Mouse (Mus musculus): Measurements from ENCODE around the gene Plin2.
"Not testable (repeated sequence)": the region's sequence is repeated elsewhere in the genome, so short reads cannot be mapped to it uniquely, and the experiment has no call there.

The Plin2 gene

DNA sequence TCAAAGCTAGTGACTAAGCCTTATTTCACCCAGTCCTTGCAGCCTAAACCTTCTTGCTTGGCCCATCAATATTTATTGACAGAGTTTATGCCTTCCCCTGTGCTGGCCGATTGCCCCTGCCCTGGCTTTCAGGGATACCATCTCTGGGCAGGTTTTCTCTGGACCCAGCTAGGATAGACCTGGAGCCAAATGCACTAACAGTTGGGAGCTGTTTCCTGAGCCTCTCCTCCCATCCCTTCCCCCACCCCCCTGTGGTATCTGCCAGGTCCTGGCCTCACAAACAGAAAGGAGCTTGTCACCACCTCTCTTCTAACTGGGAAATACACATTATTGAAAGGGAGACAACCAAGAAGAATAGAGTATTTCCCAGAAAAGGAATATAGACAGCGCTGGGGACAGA is 12.0 kb upstream of the Plin2 start:
- DNase-seq = no peak

DNA sequence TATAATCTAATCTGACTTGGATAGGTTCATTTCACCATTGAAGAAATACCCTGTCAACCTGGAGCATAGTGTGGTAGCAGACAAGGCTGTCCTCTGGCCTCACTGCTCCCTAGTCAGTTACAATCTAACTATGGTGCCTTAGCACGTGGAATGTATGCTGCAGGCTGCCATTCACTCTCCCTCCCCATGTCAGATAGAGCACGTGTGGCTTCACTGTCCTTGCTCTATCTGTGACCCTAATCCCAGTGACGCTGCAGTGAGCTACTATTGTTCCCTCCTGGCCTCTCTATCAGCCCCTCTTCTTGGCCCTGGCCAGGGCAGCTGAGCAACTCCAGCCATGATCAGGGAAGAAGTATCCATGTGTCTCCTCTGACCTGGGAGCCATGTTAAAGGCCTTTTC is 11.6 kb upstream of the Plin2 start:
- no peak for DNase-seq

DNA sequence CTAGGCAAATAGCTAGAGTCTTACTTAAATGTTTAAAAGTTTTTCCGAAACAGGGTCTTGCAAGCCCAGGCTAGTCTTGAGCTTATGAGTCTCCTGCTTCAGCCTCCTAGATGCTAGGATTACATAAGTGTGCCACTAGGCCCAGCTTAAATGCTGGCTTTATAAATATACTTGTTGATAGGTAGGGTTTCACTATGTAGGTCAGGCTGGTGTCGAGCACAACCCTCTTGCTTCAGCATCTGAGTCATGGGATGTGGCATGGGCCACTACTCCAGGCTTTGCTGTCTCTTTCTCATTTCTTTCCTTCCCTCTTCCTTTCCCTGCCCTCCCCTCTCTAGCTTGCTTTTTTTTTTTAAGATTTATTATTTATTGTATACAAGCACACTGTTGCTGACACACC is 9.8 kb upstream of the Plin2 start:
- DNase-seq = no peak

DNA sequence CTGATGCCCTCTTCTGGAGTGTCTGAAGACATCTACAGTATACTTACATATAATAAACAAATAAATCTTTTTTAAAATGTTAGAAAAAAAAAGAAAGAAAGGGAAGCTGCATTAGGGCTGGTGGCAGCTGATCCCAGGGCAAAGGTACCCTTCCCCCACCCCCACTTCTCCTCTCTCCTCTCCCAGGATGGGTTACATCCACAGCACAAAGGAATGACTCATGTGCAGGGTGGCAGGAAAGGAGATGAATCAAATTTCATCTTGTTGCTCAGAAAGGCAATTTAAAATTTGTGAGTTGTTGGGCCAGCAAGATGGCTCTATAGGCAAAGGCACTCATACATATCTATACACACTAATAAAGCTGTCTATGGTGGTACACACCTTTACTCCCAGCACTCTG is 6.9 kb upstream of the Plin2 start:
- no peak for DNase-seq

DNA sequence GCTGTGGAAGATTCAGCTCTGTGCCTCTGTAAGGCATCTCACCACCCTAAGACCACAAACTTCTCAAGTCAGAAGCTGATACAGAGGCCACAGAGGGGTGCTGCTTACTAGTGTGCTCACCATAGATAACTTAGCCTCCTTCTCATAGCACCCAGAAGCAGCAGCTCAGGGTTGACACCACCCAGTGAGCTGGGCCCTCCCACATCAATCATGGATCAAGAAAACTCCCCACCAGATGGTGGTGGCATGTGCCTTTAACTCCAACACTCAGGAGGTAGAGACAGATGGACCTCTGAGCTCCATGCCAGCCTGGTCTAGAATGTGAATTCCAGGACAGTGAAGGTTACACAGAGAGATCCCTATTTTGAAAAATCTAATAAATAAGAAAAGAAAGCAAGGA is 4.9 kb upstream of the Plin2 start:
- not testable (repeated sequence) for DNase-seq

DNA sequence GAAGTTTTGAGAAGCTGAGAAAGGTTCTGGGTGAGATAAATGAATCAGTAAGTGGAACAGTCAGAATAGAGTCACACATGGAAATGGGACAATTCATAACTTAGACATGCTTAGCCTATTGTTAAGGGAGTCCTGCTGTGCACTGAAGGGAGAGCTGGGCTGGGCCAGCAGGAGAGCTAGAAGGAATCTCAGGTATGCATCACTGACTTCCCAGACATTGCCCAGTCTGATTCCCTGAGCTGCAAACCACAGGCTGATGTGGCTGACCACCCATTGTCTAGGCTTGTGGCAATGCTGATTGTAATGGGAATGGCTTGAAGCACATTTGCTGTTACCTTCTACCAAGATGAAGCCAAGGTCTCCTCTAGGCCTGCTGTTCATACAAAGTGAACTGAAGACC is 4.3 kb upstream of the Plin2 start:
- DNase-seq = not testable (repeated sequence)

DNA sequence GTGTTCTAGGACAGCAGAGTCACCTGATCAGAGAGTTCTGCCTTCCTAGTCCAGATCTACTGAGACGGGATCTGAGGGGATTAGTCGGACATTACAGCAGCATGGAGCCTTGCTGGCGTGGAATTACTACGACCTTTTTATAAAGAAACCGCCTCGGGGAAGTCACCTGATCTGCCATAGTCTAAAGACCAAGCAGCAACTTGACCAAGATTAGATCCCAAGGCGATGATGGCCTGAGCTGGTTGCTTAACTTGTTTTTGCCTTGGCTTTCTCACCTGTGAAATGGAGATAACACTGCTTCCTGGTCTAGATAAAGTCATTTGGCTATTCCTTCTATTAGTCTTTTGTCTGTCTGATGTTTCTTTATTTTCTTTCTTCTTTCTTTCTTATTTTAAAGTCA is 2.6 kb upstream of the Plin2 start:
- DNase-seq = no peak

DNA sequence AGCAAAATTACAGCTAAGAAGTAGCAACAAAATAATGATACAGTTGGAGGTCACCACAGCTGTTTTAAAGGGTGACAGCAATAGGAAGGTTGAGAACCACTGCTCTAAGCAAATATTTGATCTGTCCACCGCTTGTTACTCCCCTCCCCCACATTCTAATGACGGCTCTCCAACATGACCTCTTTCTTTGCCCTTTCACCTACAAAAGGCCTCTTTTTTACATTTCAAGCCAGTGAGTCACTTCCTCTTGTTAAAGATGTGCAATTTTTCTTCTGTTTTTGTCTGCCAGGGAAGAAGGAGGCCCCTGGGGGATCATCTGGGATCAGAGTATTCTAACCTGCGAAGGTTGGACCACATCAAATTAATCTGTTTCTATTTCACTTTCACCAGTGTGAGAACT is 1.9 kb upstream of the Plin2 start:
- DNase-seq = no peak

DNA sequence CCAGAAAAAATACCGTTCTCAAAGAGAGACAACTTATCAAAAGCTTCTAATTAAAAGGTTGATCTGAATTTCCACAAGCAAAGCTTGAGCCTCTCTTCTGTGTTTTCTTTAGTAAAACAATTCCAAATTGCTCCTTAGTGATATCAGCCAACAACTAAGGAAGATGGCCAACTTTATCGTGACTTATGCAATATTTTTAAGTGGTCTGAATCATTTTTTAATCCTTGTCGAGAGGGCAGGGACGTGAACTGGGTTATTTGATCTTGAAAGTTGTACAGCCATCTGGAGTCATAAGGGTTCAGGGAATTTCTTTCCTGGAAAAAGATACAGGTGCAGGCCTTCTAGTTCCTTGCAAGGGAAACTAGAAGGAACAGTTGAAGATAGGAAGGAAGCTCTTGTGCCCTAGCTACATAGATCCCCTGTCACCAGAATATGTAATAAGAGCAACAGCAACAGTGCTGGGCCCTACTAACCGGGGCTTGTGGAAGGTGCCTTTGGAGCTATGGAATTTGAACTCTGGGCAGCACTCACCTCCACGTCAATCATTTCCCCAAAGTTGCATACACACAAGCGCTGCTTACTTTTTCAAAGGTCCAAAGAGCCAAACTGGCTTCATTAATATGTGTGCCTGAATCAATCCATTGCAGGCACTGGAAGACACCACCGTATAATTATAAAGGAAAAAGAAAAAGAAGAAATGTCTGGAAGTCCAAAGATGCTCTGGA is 884 bp upstream of the Plin2 start:
- no peak for DNase-seq

DNA sequence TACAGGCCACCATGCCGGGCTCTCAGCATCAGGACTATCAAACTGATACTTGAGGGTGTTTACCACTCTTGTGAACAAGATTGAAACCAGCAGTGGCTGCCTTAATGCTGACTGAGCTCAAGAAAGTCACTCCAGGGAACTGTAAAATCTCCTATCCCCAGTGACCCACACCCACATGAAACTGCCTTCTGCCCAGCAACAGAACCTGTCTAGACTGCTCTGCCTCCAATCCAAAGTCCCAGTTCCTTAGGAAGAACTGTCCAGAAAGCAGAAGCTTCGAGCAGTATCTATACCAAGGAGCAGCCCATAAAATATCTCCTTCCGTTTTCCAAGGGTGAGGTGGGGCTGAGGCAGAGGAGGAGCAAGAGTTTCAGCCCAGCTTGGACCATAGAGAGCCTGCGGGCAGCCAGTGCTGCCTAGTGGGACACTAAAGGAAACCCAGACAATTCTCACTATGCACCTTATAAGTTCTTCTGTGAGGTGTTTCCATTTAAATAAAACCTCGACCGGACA is 563 bp downstream of the Plin2 start:
- DNase-seq = peak; percentile 25

DNA sequence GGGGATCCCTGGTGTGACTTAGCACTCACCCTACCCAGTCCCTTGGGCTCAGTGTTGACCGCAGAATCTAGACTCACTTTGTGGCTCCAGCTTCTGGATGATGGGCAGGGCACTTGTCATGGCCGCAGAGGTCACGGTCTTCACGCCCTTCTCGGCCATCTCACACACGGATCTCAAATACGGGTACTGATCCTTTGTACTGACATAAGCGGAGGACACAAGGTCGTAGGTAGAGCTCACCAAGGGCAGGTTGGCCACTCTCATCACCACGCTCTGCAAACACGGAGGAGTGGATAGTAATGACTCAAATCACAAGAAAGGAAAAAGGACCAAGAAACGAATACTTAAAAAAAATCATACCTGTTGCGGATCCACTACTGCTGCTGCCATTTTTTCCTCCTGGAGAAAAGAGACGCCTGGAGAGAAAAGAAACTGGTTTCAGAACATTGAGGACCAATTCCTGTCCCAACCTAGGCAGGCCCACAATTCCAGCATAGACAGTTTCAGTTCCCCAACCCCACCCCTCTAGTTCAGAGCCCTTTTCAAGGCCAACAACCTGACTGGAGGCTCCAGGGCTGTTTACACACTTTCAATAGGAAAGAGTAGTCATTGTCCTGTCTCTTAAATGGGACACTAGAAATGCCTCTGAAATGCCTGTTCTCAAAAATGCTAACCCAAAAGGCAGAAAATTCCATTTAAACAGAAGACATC is 1.4 kb downstream of the Plin2 start:
- no peak for DNase-seq

DNA sequence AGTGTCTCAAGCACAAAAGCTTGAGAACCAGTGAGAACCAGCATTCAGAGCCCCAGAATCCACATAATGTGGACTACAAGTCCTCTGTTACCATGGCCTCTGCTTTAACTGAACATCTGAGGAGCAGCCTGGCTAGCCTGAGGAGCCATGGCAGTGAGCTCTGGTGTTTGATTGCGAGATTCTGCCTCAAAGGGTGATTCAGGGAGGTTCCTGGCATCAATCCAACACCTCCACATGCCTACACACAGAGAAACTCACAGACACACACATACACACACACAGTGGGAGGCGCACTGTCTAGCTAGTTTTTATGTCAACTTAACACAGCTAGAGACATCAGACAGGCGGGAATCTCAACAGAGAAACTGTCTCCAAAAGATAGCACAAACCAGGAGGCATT is 4.3 kb downstream of the Plin2 start:
- no peak for DNase-seq

DNA sequence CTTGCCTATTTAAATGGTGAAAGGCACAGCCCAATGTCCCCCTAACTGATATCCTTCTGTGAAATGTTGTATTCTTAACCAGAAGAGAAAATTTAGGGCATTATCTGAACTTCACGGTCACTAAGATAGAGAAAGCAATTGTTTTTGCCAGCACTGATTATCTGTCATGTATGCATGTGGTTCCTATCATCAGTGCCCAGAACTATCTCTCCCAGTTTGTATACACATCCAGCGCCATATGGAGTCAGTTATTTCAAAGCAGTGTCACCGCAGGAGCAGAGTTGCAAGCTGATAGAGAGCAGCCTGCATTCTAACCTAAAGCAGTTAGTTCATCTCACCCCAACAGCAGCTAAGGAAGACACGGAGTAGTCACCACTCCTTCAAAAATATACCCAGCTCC is 5.9 kb downstream of the Plin2 start:
- DNase-seq = no peak

DNA sequence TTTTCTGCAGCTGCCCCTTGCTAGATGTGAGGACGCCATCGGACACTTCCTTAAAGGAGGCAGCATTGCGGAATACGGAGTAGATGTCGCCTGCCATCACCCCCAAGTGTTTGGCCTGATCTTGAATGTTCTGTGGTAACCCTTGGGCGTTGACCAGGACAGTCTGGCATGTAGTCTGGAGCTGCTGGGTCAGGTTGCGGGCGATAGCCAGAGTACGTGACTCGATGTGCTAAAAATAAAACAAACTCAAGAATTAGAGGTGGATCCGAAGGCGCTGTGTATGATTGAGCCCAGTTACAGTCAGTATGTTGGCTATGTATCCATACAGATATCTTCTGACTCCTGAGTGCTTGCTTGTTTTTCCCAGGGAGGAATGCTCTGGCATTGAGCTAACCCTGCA is 12.7 kb downstream of the Plin2 start:
- DNase-seq = no peak

DNA sequence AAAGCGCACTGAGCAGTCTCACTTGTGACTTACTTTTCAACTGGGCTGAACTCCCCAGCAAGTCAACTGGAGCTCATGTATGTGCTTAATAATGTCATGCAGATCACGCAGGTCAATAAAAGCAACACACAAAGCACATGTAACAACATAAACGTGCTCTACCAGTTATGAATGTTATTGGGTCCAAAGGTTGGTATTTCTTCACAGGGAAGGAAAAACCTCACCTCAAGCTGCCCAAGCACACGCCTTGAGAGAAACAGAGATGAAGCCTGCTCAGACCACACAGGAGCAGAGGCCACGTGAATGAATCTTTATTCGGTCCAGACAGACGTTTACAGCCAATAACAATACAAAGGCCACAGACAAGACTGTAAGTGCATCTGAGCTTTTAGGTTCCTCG is 13.4 kb downstream of the Plin2 start:
- DNase-seq = not testable (repeated sequence)

DNA sequence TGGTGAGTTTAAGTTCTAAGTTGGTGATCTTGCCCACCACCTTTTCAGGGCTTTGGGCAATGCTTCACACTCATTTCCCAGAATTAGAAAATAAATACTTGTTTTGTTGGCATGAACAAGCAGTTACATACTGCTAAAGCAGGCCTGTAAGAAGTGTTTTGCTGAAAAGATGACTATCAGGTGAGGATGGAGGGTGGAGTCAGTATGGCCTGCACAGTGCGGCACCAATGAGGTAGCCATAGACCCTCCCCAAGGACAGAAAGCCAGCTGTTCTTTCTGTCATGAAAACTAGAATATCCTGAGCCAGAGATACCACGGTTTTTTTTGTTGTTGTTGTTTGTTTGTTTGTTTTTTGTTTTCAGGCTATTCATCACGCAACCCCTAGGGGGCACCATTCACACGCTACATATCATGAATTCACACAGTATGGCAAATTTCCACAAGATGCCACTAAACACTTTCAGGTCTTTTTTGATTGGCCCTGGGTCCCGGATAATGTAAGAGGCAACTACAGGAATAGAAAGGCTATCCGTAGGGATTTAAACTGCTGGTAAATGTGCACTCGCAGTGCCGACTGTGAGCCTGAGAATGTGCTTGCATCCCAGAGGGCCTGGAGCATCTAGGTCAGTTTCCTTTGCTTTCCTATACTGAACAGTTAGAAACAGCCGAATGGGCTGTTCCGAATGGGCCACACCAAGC is 18.0 kb downstream of the Plin2 start:
- DNase-seq = no peak

DNA sequence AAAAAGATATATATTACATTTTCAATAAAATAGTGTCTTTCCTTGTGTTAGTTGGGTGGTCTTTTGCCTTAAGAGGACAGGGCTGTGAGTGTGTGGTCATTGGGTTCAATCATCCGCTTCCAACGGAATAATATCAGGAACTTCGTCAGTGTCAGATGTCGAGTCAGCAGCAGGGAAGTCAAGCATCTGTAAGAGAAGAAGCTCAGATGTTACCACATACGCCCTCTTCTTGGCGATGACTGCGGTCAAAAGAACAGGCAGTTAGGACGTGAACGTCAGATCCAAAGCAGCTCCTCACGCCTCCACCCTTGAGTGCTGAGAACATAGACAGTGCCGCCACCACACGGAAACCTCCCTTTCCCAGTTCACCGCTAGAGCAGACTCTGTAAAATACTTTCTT is 21.5 kb downstream of the Plin2 start:
- not testable (repeated sequence) for DNase-seq

DNA sequence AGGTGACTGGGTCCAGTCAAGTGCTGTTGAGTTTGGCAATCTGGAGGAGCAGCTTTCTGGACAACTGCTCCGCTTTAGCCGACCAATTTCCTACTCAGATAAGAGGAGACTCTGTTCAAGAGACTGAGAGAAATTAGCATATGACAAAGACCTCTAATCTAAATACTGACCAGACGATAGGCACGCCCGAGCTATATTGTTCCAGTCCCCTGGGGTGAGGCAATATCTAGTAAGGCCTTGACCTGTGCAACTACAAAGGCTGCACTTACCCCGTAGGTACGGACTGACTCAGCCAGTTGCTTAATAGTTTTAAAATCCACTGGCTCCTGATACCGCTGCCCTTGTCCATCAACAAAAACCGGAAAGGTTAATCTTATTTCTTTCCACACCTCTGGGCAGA is 32.3 kb downstream of the Plin2 start:
- DNase-seq = not testable (repeated sequence)

DNA sequence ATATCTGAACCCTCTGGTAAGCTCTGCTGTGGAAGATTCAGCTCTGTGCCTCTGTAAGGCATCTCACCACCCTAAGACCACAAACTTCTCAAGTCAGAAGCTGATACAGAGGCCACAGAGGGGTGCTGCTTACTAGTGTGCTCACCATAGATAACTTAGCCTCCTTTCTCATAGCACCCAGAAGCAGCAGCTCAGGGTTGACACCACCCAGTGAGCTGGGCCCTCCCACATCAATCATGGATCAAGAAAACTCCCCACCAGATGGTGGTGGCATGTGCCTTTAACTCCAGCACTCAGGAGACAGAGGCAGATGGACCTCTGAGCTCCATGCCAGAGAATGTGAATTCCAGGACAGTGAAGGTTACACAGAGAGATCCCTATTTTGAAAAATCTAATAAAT is 35.0 kb downstream of the Plin2 start:
- not testable (repeated sequence) for DNase-seq

DNA sequence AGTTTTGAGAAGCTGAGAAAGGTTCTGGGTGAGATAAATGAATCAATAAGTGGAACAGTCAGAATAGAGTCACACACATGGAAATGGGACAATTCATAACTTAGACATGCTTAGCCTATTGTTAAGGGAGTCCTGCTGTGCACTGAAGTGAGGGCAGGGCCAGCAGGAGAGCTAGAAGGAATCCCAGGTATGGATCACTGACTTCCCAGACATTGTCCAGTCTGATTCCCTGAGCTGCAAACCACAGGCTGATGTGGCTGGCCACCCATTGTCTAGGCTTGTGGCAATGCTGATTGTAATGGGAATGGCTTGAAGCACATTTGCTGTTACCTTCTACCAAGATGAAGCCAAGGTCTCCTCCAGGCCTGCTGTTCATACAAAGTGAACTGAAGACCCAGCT is 35.5 kb downstream of the Plin2 start:
- DNase-seq = not testable (repeated sequence)

DNA sequence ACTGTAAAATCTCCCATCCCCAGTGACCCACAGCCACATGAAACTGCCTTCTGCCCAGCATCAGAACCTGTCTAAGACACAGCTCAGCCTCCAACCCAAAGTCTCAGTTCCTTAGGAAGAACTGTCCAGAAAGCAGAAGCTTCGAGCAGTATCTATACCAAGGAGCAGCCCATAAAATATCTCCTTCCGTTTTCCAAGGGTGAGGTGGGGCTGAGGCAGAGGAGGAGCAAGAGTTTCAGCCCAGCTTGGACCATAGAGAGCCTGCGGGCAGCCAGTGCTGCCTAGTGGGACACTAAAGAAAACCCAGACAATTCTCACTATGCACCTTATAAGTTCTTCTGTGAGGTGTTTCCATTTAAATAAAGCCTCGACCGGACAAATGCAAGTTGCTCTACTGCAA is 37.3 kb downstream of the Plin2 start:
- DNase-seq = not testable (repeated sequence)

DNA sequence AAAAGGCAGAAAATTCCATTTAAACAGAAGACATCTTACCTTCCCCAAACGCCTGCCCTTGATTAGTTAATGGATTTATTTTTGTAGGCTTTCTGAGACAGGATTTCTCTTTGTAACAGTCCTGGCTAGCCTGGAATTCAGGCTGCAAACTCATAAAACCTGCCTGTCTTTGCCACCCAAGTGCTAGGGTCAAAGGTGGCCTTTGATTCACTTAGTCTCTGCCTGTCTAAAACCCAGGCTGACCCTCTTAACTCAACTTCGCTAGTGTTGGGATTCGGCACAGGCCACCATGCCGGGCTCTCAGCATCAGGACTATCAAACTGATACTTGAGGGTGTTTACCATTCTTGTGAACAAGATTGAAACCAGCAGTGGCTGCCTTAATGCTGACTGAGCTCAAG is 38.0 kb downstream of the Plin2 start:
- no peak for DNase-seq

DNA sequence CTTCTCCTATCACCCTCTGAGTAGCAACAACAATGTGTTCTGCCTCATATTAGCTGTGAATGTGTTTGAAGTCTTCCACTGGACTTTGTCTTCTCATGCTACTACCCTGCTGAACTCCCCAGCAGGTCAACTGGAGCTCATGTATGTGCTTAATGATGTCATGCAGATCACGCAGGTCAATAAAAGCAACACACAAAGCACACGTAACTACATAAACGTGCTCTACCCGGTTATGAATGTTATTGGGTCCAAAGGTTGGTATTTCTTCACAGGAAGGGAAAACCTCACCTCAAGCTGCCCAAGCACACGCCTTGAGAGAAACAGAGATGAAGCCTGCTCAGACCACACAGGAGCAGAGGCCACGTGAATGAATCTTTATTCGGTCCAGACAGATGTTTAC is 43.4 kb downstream of the Plin2 start:
- DNase-seq = not testable (repeated sequence)

DNA sequence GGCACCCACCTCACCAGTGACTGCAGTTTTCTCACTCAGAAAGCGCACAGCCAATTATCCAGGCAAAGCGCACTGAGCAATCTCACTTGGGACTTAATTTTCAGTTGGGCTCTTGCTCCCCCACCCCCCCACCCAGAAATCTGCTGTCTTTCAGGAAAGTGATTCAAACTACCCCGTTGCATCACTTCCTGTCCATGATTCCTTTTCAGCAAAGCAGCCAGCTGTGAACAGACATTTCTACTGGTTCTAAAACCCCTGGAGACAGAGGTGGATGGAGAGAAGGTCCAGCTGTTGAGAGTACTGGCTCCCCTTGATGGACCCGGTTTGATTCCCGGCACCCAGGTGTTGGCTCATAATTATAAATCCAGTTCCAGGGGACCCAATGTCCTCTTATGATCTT is 44.4 kb downstream of the Plin2 start:
- DNase-seq = no peak

All from layer of hippocampus, adult 9-11 months (tissue).